Mouse (Mus musculus): Measurements from ENCODE around the gene Nus1. TPM values are rescaled to one million over a fixed set of nuclear protein-coding genes. Genes with fewer than 3 reads are reported as not detected.

Gene Nus1
- polyA plus RNA-seq (2014; fragmentation: Nextera tagmentation; extraction: Ambion mirVana), result 15.1 and 16.9 TPM in 2 replicates

DNA sequence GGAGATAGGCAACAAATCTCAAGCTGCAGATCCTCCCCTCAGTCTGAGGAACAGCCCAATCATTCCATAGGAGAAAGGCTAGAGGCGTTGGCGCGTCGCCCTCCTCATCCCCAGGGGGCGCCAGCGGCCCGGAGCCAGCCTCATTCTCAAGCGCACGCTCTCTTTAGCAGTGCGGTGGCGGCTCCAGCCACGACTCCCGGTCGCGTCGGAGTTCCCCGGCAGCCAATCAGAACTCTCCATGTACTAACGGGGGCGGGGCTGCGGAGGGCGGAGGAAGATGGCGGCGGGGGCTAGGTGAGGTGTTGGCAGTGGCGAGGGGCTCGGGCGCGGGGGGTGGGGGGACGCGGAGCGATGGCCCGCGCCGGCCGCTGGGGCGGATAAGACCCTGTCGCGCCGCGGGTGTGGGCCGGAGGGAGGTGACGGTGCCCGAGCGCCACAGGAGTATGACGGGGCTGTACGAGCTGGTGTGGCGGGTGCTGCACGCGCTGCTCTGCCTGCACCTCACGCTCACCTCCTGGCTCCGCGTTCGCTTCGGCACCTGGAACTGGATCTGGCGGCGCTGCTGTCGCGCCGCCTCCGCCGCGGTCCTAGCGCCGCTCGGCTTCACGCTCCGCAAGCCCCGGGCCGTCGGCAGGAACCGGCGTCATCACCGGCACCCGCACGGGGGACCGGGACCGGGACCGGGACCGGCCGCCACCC lies at the start of gene Nus1:
Nus1 (plus strand) TSS at position 249 of the 699 bp plus-strand sequence.
- WGBS, result under 1% methylated on average over 67 of the region's 79 CpGs
- DNase-seq (ENCODE audit: low spot score), result peak; percentile 99
- H3K4me2 ChIP-seq (ENCODE audit: low read depth, low read length, severe bottlenecking), result peak within 1 kb of the TSS; percentile 59
- H3K27ac ChIP-seq (ENCODE audit: low read depth, low read length), result peak within 1 kb of the TSS; percentile 76
- peak within 1 kb of the TSS; percentile 93 for H3K9ac ChIP-seq (ENCODE audit: low read length)
- H3K4me1 ChIP-seq (replicated peaks; ENCODE audit: control insufficient read depth, insufficient read depth, low read length), result peaks cover 6% of the 10 kb centered on the region; the same call in 1 of the 2 replicates
- peak; percentile 99 for ATAC-seq (replicated peaks; ENCODE audit: low FRiP score)
- peak within 1 kb of the TSS; percentile 98 for H3K4me3 ChIP-seq (ENCODE audit: low read depth, low read length)
- H3K9me3 ChIP-seq (ENCODE audit: control insufficient read depth, low read length), result no peaks in the 10 kb centered on the region
- no peaks in the 10 kb centered on the region for H3K36me3 ChIP-seq (ENCODE audit: control insufficient read depth, insufficient read depth, low read length)
- H3K27me3 ChIP-seq (ENCODE audit: control insufficient read depth, insufficient read depth, low read length), result no peaks in the 10 kb centered on the region

- no peak overlapping the region for H3K27ac ChIP-seq (ENCODE audit: low read depth, low read length)
- H3K4me3 ChIP-seq (ENCODE audit: low read depth, low read length), result no peak overlapping the region
- H3K4me1 ChIP-seq (replicated peaks; ENCODE audit: control insufficient read depth, insufficient read depth, low read length), result no peaks in the 10 kb centered on the region
- 95% methylated on average over 4 of the region's 4 CpGs for WGBS
- no peak overlapping the region for H3K9ac ChIP-seq (ENCODE audit: low read length)
- H3K9me3 ChIP-seq (ENCODE audit: control insufficient read depth, low read length), result no peaks in the 10 kb centered on the region
- H3K4me2 ChIP-seq (ENCODE audit: low read depth, low read length, severe bottlenecking), result no peak overlapping the region
- no peaks in the 10 kb centered on the region for H3K36me3 ChIP-seq (ENCODE audit: control insufficient read depth, insufficient read depth, low read length)
- H3K27me3 ChIP-seq (ENCODE audit: control insufficient read depth, insufficient read depth, low read length), result no peaks in the 10 kb centered on the region
- no peak for ATAC-seq (replicated peaks; ENCODE audit: low FRiP score)
- no peak for DNase-seq (ENCODE audit: low spot score)
Measured at GRCm38 (mm10) chr10:52368376-52368775, 49.0 kb upstream of the Nus1 start.

GRCm38 (mm10) chr10:52373834-52374233 lies 43.5 kb upstream of the Nus1 start:
- DNase-seq (ENCODE audit: low spot score) (no peak), ATAC-seq (replicated peaks; ENCODE audit: low FRiP score) (no peak)

GRCm38 (mm10) chr10:52374651-52375050 lies 42.7 kb upstream of the Nus1 start:
- Histone ChIP-seq H3K4me2 (ENCODE audit: low read depth, low read length, severe bottlenecking) (no peak overlapping the region), H3K9me3 (ENCODE audit: control insufficient read depth, low read length) (no peaks in the 10 kb centered on the region), H3K9ac (ENCODE audit: low read length) (no peak overlapping the region), H3K27ac (ENCODE audit: low read depth, low read length) (no peak overlapping the region), H3K36me3 (ENCODE audit: control insufficient read depth, insufficient read depth, low read length) (no peaks in the 10 kb centered on the region), H3K4me1 (replicated peaks; ENCODE audit: control insufficient read depth, insufficient read depth, low read length) (no peaks in the 10 kb centered on the region), H3K4me3 (ENCODE audit: low read depth, low read length) (no peak overlapping the region), H3K27me3 (ENCODE audit: control insufficient read depth, insufficient read depth, low read length) (no peaks in the 10 kb centered on the region)
- no peak for ATAC-seq (replicated peaks; ENCODE audit: low FRiP score)
- no peak for DNase-seq (ENCODE audit: low spot score)

More at GRCm38 (mm10) chr10:52373834-52374233, 43.5 kb upstream of the Nus1 start:
- Histone ChIP-seq H3K27me3 (ENCODE audit: control insufficient read depth, insufficient read depth, low read length) (no peaks in the 10 kb centered on the region), H3K9ac (ENCODE audit: low read length) (no peak overlapping the region), H3K4me3 (ENCODE audit: low read depth, low read length) (no peak overlapping the region), H3K4me1 (replicated peaks; ENCODE audit: control insufficient read depth, insufficient read depth, low read length) (no peaks in the 10 kb centered on the region), H3K4me2 (ENCODE audit: low read depth, low read length, severe bottlenecking) (no peak overlapping the region), H3K36me3 (ENCODE audit: control insufficient read depth, insufficient read depth, low read length) (no peaks in the 10 kb centered on the region), H3K27ac (ENCODE audit: low read depth, low read length) (no peak overlapping the region), H3K9me3 (ENCODE audit: control insufficient read depth, low read length) (no peaks in the 10 kb centered on the region)
- WGBS, result 86% methylated on average over 4 of the region's 4 CpGs

DNA sequence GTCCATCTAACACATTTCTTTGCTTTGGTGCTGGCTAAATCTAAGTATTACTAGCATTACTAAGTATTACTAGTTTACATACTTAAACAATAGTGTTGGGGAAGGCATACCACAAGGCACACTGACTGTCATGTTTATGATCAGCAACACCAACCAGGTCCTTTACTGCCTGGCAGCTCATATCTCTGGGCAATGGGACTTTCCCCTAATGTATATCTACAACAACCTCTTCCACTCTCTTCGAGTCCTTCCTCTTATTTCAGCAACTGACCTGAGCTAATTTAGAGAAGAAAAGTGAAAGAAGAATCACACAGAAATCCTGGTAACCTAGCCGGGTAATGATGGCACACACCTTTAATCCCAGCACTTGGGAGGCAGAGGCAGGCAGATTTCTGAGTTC lies 40.9 kb upstream of the Nus1 start:
- Histone ChIP-seq H3K9me3 (ENCODE audit: control insufficient read depth, low read length) (no peaks in the 10 kb centered on the region), H3K4me1 (replicated peaks; ENCODE audit: control insufficient read depth, insufficient read depth, low read length) (no peaks in the 10 kb centered on the region), H3K4me3 (ENCODE audit: low read depth, low read length) (no peak overlapping the region), H3K27ac (ENCODE audit: low read depth, low read length) (no peak overlapping the region), H3K36me3 (ENCODE audit: control insufficient read depth, insufficient read depth, low read length) (no peaks in the 10 kb centered on the region), H3K9ac (ENCODE audit: low read length) (no peak overlapping the region), H3K27me3 (ENCODE audit: control insufficient read depth, insufficient read depth, low read length) (no peaks in the 10 kb centered on the region), H3K4me2 (ENCODE audit: low read depth, low read length, severe bottlenecking) (no peak overlapping the region)
- no peak for ATAC-seq (replicated peaks; ENCODE audit: low FRiP score)
- 90% methylated on average over 2 of the region's 2 CpGs for WGBS
- DNase-seq (ENCODE audit: low spot score), result no peak

- no peak for DNase-seq (ENCODE audit: low spot score)
- WGBS, result 94% methylated on average over 2 of the region's 2 CpGs
Measured at GRCm38 (mm10) chr10:52377813-52378212, 39.5 kb upstream of the Nus1 start.

GRCm38 (mm10) chr10:52381321-52381801 lies 36.0 kb upstream of the Nus1 start:
- Histone ChIP-seq H3K9ac (ENCODE audit: low read length) (peak overlapping the region; percentile 89), H3K9me3 (ENCODE audit: control insufficient read depth, low read length) (no peaks in the 10 kb centered on the region), H3K36me3 (ENCODE audit: control insufficient read depth, insufficient read depth, low read length) (no peaks in the 10 kb centered on the region), H3K4me2 (ENCODE audit: low read depth, low read length, severe bottlenecking) (peak overlapping the region; percentile 67), H3K4me3 (ENCODE audit: low read depth, low read length) (peak overlapping the region; percentile 78), H3K27me3 (ENCODE audit: control insufficient read depth, insufficient read depth, low read length) (no peaks in the 10 kb centered on the region), H3K27ac (ENCODE audit: low read depth, low read length) (peak overlapping the region; percentile 78), H3K4me1 (replicated peaks; ENCODE audit: control insufficient read depth, insufficient read depth, low read length) (no peaks in the 10 kb centered on the region)
- ATAC-seq (replicated peaks; ENCODE audit: low FRiP score) (peak; percentile 63), DNase-seq (ENCODE audit: low spot score) (no peak)
- under 1% methylated on average over 19 of the region's 19 CpGs for WGBS

More at GRCm38 (mm10) chr10:52377813-52378212, 39.5 kb upstream of the Nus1 start:
- no peaks in the 10 kb centered on the region for H3K9me3 ChIP-seq (ENCODE audit: control insufficient read depth, low read length)
- H3K4me1 ChIP-seq (replicated peaks; ENCODE audit: control insufficient read depth, insufficient read depth, low read length), result no peaks in the 10 kb centered on the region
- no peak overlapping the region for H3K27ac ChIP-seq (ENCODE audit: low read depth, low read length)
- no peaks in the 10 kb centered on the region for H3K36me3 ChIP-seq (ENCODE audit: control insufficient read depth, insufficient read depth, low read length)
- no peak overlapping the region for H3K9ac ChIP-seq (ENCODE audit: low read length)
- no peaks in the 10 kb centered on the region for H3K27me3 ChIP-seq (ENCODE audit: control insufficient read depth, insufficient read depth, low read length)
- ATAC-seq (replicated peaks; ENCODE audit: low FRiP score), result no peak
- no peak overlapping the region for H3K4me2 ChIP-seq (ENCODE audit: low read depth, low read length, severe bottlenecking)
- H3K4me3 ChIP-seq (ENCODE audit: low read depth, low read length), result no peak overlapping the region

DNA sequence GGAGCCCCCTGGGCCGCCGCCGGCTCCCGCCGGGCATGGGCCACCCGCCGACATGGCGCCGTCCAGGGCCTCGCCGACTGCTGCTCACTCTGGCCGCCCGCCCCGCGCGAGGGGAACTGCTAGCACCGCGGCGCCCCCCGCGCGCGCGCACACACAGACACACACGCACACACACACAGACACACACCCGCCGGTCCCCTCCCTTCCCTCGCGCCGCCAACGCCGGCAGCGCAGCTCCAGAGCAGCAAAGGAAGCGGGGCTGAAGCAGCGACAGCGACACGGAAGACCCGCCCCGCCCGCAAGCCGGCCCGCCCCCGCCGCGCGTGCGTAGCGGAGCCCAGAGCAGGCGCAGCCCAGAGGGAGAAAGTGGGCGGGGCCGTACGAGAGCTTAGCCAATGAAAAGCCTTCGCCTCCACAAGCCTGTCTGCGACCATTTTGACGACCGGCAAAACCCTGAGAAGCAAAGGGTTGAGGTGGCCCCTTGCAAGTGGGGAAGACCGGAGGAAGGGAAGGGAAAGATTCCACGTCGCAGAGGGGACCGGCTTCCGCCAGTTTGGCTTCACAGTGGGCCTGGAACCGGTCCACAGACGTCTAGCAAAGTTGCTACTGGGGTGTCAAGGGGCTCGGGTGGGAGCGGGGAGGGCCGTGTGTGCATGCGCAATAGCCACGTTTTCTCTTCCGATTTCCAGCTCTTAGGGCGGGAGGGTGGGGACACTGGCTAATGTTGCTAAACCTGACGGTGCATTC lies 35.3 kb upstream of the Nus1 start, which contains the start of gene Gopc:
Gopc (minus strand) TSS at position 280 of the 747 bp plus-strand sequence.
- Histone ChIP-seq H3K9ac (ENCODE audit: low read length) (peak within 1 kb of the TSS; percentile 89), H3K4me1 (replicated peaks; ENCODE audit: control insufficient read depth, insufficient read depth, low read length) (no peaks in the 10 kb centered on the region), H3K36me3 (ENCODE audit: control insufficient read depth, insufficient read depth, low read length) (no peaks in the 10 kb centered on the region), H3K9me3 (ENCODE audit: control insufficient read depth, low read length) (no peaks in the 10 kb centered on the region), H3K27me3 (ENCODE audit: control insufficient read depth, insufficient read depth, low read length) (no peaks in the 10 kb centered on the region), H3K27ac (ENCODE audit: low read depth, low read length) (peak within 1 kb of the TSS; percentile 78), H3K4me3 (ENCODE audit: low read depth, low read length) (peak within 1 kb of the TSS; percentile 78), H3K4me2 (ENCODE audit: low read depth, low read length, severe bottlenecking) (peak within 1 kb of the TSS; percentile 67)
- ATAC-seq (replicated peaks; ENCODE audit: low FRiP score), result peak; percentile 99
- peak; percentile 98 for DNase-seq (ENCODE audit: low spot score)
- WGBS, result under 1% methylated on average over 66 of the region's 71 CpGs

Measured in forebrain, embryonic 11.5 days (tissue).